Mouse (Mus musculus) activated CD4-positive, CD25-positive, alpha-beta regulatory T cell, adult 4 months (primary cell): ENCODE results near the gene Smok3b. TPM values are rescaled to one million over a fixed set of nuclear protein-coding genes. Genes with fewer than 3 reads are reported as not detected.
"Not testable (repeated sequence)": the region's sequence is repeated elsewhere in the genome, so short reads cannot be mapped to it uniquely, and the experiment has no call there.

Experiments
- ATAC-seq: one replicate; pipeline ENCODE4 v1.8.0; 2017
- polyA plus RNA-seq, 2 experiments: library from polyadenylated mRNA; unstranded; fragments of 100-300 nt; shearing (Covaris generic); gene quantifications; one replicate each; pipeline ENCODE4 v1.2.1; 2017

Gene Smok3b
- not detected for polyA plus RNA-seq

GRCm38 (mm10) chr5:138020961-138021479 lies at the start of gene Smok3b, which contains the start of gene Smok3a:
Smok3b (plus strand) TSS chr5:138021429.
Smok3a (plus strand) TSS chr5:138021261.
- not testable (repeated sequence) for ATAC-seq

GRCm38 (mm10) chr5:137973161-137973560 lies 48.1 kb upstream of the Smok3b start:
- no peak for ATAC-seq

- ATAC-seq: no peak
Observed at GRCm38 (mm10) chr5:137973738-137974137, 47.5 kb upstream of the Smok3b start.

GRCm38 (mm10) chr5:137974724-137975123 lies 46.5 kb upstream of the Smok3b start:
- ATAC-seq: no peak

- no peak for ATAC-seq
Observed at GRCm38 (mm10) chr5:137975434-137975833, 45.8 kb upstream of the Smok3b start.

- no peak for ATAC-seq
Observed at GRCm38 (mm10) chr5:137977291-137977690, 43.9 kb upstream of the Smok3b start.

GRCm38 (mm10) chr5:137979081-137979480 lies 42.1 kb upstream of the Smok3b start:
- no peak for ATAC-seq

GRCm38 (mm10) chr5:137981300-137981699 lies 39.9 kb upstream of the Smok3b start, which contains the start of gene Azgp1:
Azgp1 (plus strand) TSS chr5:137981520.
- no peak for ATAC-seq

GRCm38 (mm10) chr5:137986351-137986750 lies 34.9 kb upstream of the Smok3b start:
- no peak for ATAC-seq

GRCm38 (mm10) chr5:138009437-138009836 lies 11.8 kb upstream of the Smok3b start:
- ATAC-seq: no peak

GRCm38 (mm10) chr5:138012382-138012781 lies 8.8 kb upstream of the Smok3b start:
- ATAC-seq: no peak

GRCm38 (mm10) chr5:138016530-138016929 lies 4.7 kb upstream of the Smok3b start:
- no peak for ATAC-seq

GRCm38 (mm10) chr5:138016997-138017396 lies 4.2 kb upstream of the Smok3b start:
- no peak for ATAC-seq

GRCm38 (mm10) chr5:138019577-138019976 lies 1.7 kb upstream of the Smok3b start:
- not testable (repeated sequence) for ATAC-seq

GRCm38 (mm10) chr5:138052894-138053293 lies 31.7 kb downstream of the Smok3b start, which contains the start of gene Smok3c:
Smok3c (plus strand) TSS chr5:138053194.
- not testable (repeated sequence) for ATAC-seq

- ATAC-seq: no peak
Observed at GRCm38 (mm10) chr5:138073803-138074202, 52.6 kb downstream of the Smok3b start.

- no peak for ATAC-seq
Observed at GRCm38 (mm10) chr5:138075684-138076083, 54.5 kb downstream of the Smok3b start.

- no peak for ATAC-seq
Observed at GRCm38 (mm10) chr5:138076148-138076547, 54.9 kb downstream of the Smok3b start.

GRCm38 (mm10) chr5:138080456-138080855 lies 59.2 kb downstream of the Smok3b start:
- ATAC-seq: no peak

GRCm38 (mm10) chr5:138081446-138081845 lies 60.2 kb downstream of the Smok3b start:
- no peak for ATAC-seq

GRCm38 (mm10) chr5:138083318-138083900 lies 62.2 kb downstream of the Smok3b start:
- ATAC-seq: no peak

- ATAC-seq: no peak
Observed at GRCm38 (mm10) chr5:138083936-138084335, 62.7 kb downstream of the Smok3b start.

- ATAC-seq: no peak
Observed at GRCm38 (mm10) chr5:138084507-138084906, 63.3 kb downstream of the Smok3b start.

- ATAC-seq: peak; percentile 98
Observed at GRCm38 (mm10) chr5:138084996-138085395, 63.8 kb downstream of the Smok3b start, which contains the start of gene Zkscan1. Zkscan1 (plus strand) TSS chr5:138085084.
